Mouse (Mus musculus): Measurements from ENCODE around the gene Gm49358.

Gm49358 gene

DNA sequence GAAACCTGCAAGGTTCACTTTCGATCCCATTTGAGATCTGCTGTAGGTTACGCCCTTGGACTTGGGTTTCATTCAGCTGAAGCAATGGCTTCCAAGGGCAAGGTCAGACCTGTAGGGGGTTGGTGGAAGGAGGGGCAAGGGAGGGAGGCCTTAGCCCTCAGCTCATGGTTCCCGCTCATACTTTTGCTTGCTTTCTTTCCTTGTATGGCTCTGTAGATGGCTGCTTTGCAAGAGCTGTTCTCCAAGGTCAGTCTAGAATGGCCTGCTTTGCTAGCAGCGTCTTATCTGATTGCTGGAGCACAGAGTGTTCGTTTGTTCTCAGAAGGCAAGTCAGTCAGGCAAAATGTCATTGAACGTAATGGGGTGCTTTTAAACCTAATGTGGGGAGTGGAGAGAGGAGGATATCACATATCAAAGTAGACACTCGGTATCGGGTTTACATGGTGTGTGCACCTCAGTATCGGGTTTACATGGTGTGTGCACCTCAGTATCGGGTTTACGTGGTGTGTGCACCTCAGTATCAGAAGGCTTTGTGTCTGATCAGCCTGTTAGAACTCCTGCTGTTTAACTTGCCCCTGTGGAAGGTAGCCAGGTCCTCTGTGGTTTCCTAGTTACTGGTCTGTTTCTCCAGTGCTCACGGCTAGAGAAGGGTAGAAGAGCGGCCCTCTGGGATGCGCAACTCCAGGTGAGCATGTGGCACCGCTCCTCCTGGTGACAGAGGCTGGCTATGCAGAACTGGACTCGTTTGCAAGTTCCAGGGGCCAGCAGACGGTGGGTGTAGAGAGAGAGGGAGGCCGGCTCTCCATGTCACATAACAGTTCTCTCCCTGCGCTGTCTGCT, 50.7 kb downstream of the Gm49358 start:
- DNase-seq (ENCODE audit: low spot score), result no peak

- DNase-seq (ENCODE audit: low spot score), result no peak
Measured at GRCm38 (mm10) chr10:86815133-86815532, 51.4 kb downstream of the Gm49358 start.

DNA sequence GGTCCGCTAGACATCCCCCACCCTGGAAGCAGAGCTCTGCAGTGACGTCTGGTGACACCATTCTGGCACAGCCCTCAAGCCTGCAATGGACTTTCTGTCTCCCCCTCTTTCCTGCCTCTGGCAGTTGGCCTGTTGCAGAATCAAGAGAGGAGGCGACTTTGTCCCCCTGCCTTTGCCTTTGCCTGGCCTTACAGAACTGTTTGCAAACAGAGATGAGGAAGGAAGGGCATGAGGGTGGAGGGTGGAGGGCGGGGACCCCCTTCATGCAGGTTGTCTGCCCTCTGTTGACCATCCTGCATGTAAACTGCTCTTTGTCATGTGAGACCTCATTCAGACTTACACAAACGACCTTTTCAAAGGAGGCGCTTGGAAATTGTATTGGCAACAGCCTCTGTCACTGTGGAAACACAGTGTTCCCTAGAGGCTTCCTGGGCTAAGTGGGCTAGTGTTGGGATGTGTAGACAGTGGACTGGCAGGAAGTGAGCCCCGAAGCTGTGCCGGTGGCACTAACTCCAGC, 55.9 kb downstream of the Gm49358 start:
- no peak for DNase-seq (ENCODE audit: low spot score)

- DNase-seq (ENCODE audit: low spot score), result no peak
Measured at GRCm38 (mm10) chr10:86821014-86821413, 57.2 kb downstream of the Gm49358 start.

DNA sequence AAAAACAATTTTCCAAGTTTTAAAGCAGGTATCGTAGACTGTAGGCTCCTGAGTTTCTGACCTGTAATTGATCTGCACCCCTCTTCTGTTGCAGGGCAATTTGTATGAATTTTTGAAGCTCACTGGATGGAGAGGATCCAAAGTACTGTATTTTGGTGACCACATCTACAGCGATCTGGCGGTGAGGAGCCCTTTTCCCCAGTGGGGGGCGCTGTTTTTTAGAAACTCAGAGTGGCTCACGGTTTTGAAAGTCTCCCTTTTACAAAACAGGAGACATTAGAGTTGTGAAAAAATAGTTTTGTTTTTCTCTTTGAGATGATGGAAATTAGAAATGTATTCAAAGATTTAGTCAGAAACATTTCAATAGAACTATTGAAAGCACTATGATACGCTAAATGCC, 60.3 kb downstream of the Gm49358 start:
- no peak for DNase-seq (ENCODE audit: low spot score)

DNA sequence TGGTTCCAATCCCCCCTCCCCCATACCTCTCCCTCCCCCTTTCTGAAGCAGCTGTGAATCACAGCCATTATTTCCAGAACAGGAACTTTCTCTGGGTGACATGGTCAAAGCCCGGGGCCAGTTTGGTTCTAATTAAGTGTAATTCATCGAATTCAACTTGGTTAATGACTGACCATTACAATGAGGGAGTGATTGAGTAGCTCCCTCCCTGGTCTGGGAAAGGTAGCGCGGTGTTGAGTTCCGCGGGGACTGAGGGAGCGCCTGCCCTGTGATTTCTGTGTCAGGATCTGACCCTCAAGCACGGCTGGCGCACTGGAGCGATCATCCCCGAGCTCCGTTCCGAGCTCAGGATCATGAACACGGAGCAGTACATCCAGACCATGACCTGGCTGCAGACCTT, 61.1 kb downstream of the Gm49358 start:
- DNase-seq (ENCODE audit: low spot score), result no peak

- no peak for DNase-seq (ENCODE audit: low spot score)
Measured at GRCm38 (mm10) chr10:86825871-86826522, 62.2 kb downstream of the Gm49358 start.

DNA sequence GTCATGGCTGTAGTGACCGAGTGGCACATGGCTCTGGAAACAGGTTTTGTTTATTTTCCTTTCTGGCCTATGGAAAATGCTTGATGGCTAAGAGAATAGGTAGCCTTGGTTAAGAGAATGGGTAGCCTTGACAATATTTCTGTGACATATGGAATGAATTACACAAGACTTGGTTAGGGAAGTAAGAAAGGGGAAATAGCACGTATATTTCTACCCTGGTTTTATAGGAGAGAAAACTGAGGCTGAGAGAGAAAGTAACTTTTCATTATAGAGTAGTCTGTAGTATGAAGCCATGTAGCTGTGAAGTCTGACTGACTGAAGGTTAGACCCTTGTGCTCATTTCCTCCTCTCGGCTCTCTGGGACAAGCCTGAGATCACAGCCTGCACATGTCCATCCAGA, 63.2 kb downstream of the Gm49358 start:
- DNase-seq (ENCODE audit: low spot score), result no peak

GRCm38 (mm10) chr10:86828221-86829135, 64.7 kb downstream of the Gm49358 start:
- no peak for DNase-seq (ENCODE audit: low spot score)

GRCm38 (mm10) chr10:86829515-86829914, 65.7 kb downstream of the Gm49358 start:
- DNase-seq (ENCODE audit: low spot score), result no peak

DNA sequence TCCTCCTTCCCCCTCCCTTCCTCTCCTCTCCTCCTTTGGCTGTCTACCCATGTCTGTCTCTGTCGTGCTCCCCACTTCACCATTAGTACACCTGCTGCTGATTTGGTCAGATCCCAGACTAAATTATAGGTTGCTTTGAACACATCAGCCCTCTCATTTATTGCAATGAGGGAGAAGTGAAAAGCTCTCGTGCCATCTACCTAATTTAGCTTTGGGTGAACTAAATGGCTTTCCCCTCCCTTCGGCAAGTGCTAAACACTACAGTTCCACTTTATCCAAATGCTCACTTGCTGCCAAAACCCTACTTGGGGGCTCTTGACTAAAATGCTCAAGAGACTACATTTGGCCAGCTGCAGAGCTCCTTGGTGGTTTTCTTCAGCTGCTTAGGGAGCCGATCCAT, 73.0 kb downstream of the Gm49358 start:
- DNase-seq (ENCODE audit: low spot score), result no peak

- DNase-seq (ENCODE audit: low spot score), result no peak
Measured at GRCm38 (mm10) chr10:86838827-86839226, 75.1 kb downstream of the Gm49358 start.

DNA sequence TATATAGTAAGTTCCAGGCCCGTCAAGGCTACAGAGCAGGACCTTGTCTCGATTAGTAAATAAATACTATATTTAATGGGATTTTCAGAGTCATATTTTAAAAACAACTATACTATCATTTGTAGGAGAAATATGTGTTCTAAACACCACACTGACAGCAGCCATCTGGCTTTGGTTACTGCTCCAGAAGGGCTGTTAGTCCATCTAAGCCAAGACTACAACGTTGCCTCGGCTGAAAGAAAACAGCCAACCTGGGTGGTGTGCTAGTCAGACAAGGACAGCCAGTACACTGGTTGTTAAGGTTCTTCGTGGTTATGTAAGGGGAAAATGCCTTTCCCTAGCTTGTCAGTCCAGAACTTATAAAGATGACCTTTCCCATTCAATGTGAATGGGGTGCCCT, 78.9 kb downstream of the Gm49358 start:
- no peak for DNase-seq (ENCODE audit: low spot score)

DNA sequence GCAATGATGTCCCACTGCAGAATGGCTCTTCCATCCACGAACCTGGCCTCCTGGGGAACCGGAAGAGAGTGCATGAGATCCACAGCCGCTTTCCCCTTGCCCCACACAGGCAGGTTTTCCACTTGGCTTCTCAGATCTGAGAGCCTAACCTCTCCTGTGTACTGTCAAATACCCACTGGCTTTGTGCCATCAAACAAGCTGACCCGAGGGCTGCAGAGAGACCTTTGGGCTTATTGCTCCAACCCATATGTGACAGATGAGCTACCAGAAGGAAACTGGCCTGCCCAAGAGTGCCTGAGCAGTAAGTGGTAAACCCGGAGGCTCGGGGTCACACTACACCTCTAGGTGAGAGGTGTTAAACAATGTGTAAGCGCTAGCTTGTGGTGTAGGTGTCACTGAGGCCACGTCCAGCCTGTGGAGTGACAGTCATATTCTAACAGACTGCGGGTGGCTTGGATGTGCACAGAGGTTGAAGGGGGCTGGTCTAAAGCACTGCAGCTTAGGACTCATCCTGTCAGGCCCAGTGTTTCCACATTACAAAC, 83.2 kb downstream of the Gm49358 start:
- no peak for DNase-seq (ENCODE audit: low spot score)

DNA sequence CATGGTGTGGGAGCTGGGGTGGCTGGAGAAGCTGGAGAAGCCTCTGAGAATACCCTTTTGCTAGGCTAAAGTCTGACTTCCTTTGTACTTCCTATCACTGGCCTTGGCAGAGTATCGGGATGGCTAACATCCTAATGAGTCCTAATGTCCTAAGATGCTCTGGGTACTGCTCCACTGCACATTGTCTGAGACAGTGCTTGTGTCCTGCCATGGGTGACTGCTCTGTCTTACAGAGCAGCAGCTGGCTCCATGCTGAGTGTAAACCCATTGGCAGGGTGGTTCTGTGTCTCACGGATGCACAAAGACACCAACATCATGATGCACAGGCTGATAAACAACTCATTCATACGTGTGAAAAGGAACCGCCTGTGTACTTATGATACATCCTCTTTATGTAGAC, 85.3 kb downstream of the Gm49358 start:
- no peak for DNase-seq (ENCODE audit: low spot score)

- DNase-seq (ENCODE audit: low spot score), result no peak
Measured at GRCm38 (mm10) chr10:86849508-86849907, 85.7 kb downstream of the Gm49358 start.

DNA sequence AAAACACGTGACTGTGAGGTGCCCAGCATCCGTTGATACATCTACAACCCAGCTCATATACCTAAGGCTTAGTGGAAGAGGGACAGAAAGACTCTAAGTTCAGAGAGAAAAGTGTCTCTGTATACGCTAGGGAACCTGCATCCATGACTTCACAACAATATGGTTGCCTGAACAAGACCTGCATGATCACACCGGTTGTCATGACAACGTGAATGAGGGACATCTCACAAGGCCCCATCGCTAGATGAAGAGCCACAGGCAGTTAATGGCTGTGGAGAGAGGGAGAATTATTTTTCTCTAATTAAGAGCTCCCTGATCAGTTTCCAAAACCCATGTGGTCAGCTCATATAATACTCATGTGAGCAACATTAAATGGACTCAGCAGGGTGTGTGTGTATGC, 88.4 kb downstream of the Gm49358 start:
- no peak for DNase-seq (ENCODE audit: low spot score)

DNA sequence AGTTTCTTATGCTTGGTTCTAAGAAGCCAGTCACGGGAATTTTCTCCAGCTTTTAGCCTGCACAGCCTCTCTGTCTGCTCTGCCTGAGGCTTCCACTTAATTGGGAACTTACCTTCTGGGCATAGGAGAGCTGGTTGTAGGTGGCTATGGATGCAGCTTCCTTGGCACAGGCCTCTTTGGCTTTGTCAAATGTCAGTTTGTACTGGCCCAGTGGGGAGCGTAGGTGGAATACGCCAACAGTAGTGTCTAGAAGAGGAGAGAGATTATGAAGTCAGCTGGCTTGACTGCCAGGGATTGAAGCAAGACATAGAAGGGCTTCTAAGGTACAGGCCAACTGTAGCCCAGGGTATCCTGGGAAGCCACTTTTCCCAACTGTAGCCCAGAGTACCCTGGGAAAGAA, 89.7 kb downstream of the Gm49358 start:
- no peak for DNase-seq (ENCODE audit: low spot score)

GRCm38 (mm10) chr10:86860396-86860795, 96.6 kb downstream of the Gm49358 start:
- DNase-seq (ENCODE audit: low spot score), result no peak

- no peak for DNase-seq (ENCODE audit: low spot score)
Measured at GRCm38 (mm10) chr10:86862496-86862895, 98.7 kb downstream of the Gm49358 start.

DNA sequence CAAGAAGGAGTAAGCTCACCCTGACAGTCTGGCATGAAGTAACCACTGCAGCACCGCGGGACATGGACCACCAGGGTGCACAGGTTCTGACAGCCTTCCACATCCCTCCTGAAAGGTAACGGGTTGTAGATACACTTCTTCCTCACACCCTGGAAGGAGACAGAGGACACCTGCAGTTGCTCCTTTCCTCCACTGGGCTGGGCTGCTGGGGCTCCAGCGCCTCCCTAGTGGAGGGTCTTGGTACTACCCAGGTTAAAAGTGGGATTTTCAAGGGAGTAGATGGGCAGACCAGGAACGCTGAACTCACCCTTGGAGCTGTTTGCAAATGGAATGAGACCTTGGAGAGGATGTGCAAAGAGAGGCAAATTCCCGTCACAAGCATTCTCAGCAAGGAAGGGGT, 99.7 kb downstream of the Gm49358 start:
- no peak for DNase-seq (ENCODE audit: low spot score)

DNA sequence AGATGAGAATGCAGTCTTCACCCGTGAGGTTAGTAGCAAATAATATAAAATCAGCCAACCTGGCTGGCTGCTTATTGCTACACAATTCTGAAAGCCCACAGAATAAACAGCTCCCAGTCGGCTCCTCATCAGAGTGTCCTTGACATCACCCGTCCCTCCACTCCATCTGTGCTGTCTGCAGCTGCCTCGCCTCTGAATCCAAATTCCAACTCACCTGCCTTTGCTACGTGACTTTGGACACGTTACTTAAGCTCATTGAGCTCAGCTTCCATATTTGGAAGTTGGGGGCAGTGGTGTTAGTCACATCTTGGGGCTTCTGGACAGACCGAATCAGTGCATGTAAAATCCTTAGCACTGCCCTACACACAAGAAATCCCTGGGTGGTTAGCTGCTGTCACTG, 108.3 kb downstream of the Gm49358 start:
- DNase-seq (ENCODE audit: low spot score), result no peak

All from layer of hippocampus, adult 11-12 months (tissue).